Mouse (Mus musculus) c-Kit-positive CD71-negative TER-119-negative erythroid progenitor cells, embryonic 14.5 days (primary cell): ENCODE results near the gene Cox17.
"Not testable (repeated sequence)": the region's sequence is repeated elsewhere in the genome, so short reads cannot be mapped to it uniquely, and the experiment has no call there.

ENCODE experiments used
- DNase-seq: peaks from one replicate; pipeline ENCODE4 v3.0.0-alpha.2; 2013; ENCODE audit warnings: low read depth

Cox17 gene

DNA sequence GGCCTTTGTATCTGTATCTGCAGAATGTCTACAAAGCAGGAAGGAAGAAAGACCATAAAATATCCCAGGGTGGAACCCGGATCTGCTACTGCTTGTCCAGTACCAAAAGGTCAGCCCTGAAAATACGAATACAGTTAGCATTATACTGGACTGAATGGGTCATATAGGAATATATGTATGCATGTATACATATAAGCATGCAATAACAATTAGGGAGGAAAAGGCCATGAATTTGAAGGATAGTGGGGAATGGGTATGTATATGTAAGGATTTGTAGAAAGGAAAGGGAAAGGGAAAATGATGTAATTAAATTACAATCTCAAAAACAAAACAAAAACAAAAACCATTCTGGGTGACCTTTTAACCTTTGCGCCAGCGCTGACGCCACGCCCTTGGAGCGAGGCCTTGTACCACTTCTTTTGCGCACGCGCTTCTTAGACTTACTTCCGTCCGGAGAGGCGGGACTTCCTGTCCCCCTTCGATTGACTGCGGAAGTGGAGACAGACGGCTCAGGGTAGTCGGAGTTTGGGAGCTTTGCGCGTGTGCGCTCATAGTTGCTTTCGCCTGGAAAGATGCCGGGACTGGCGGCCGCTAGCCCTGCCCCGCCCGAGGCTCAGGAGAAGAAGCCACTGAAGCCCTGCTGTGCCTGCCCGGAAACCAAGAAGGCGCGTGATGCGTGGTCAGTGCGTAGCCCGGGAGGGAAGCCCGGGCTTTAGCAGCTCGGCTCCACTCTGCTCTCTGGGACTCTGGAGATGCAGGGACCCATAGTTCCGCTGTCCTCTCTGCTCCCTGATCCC is at the start of gene Cox17, which contains the start of gene Gm21987:
TSS of gene Cox17 (plus strand) at position 463 of the 797 bp plus-strand sequence.
TSS of gene Gm21987 (plus strand) at position 512 of the 797 bp plus-strand sequence.
- DNase-seq, result peak; percentile 82

GRCm38 (mm10) chr16:38298410-38298809 is 48.4 kb upstream of the Cox17 start:
- no peak for DNase-seq

DNA sequence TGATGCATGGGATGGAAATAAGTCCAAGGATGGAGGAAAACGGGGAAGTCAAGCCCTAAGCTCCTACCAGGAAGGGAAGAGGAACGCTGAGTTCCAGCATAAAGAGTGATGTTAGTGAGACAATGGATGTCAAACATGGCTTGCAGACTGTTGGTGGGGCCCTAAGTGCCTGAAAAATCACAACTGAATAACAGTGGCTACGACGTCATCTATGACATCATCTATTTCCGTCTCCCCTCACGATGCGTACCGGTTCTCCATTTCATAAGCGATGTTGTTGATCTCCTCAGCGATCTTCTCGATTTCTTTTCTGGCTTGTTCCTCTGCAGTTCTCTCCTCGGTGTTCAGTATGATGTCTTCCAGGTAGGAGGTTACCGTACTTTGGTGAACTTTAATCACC is 44.4 kb upstream of the Cox17 start:
- DNase-seq, result no peak

DNA sequence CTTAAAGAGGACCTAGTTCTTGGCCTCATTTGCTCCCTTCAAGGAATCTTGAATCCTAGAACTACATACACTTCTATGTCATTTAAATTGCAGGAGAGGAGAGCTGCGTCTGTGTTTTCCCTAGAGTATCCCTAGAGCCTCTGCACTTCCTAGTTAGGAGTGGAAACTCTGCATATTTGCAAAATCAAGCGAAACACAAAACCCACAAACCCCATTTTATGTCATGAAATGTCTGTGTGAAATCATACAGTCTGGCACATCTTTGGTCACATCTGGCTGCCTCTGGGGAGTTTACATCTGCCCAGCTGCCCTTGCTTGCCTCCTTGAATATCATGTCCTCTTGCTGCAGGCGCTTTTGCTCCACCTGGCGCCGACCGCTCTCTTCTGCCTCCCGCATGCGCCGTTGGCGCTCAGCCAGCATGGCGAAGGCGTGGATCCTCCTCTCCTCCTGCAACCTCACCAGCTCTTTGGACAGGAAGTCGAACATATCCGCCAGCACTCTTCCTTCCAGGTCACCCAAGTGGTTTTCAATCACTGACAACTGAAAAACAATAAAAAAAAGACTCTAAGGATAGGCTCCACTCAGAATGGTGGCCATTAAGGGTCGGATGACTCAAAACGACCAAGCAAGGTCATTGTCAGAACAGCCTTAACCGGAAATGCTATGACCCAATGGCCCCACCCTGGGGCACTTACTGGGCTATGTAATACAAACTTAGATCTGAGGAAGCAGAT is 42.2 kb upstream of the Cox17 start:
- no peak for DNase-seq

DNA sequence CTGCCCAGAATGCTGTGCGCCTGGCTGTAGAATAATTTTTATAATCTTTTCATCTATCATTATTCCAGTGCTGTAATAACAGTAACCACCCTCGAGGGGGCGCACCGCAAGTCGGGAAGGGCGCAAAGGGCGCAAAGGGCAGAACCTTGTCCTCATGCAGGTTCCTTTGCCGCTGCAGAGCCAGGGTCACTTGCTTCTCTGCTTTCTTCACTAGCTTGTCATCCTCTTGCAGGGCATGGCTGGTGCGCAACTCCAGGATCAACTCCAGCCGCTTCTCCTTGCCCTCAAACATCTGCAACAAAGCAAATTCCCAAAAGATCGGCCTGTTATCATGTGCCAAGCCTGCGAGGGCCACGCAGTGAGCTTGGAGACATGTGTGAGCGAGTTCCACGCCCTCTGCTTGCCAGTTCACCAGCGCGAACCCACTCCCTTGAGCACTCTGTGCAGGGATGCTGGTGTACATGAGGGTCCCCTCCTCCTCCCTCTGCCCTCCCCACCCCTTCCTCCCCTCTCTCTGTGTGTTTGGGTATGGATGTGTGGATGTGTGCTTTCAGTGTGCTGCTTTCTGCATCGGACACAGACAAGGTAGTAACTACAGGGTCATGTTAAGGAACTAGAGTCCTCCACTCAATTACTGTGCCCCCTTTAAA is 40.1 kb upstream of the Cox17 start:
- DNase-seq, result no peak

- no peak for DNase-seq
These were observed 39.6 kb upstream of the Cox17 start for GRCm38 (mm10) chr16:38307221-38307605.

DNA sequence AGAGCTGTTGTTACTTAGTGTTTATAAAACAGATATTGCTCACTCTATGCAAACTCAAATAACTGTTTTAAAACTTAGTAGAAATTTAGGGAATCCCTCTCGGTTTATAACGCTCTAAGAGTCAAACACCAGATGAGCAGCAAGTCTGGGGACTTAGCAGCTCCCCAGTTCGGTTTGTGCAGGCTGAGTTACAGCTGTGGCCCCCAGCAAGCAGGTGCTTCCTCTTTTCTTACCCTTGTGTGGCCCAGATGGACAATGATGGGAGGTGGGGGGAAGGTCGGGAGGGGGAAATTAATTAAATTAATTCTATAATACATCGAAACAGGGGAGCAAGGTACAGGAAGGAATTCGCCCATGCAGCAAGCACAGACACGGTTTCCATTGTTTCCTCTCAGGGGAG is 39.1 kb upstream of the Cox17 start:
- no peak for DNase-seq

GRCm38 (mm10) chr16:38308195-38308594 is 38.6 kb upstream of the Cox17 start:
- no peak for DNase-seq

GRCm38 (mm10) chr16:38318492-38318891 is 28.3 kb upstream of the Cox17 start:
- DNase-seq, result no peak

DNA sequence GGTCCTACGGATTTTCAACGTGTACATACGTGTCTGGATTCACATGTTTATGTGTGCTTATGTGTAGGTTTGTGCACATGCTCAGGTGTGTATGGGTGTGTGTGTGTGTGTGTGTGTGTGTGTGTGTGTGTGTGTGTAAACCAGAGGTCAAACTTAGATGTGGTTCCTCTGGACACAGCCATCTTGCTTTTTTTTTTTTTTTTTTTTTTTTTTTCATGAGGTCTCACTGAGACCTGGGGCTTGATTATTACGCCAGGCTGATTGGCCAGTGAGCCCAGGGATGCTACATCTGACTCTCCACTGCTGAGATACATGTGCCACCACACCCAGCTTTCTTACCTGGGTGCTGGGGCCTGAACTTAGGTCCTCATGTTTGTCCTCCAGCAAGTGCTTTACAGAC is 27.7 kb upstream of the Cox17 start:
- DNase-seq, result no peak

- peak; percentile 47 for DNase-seq
These were observed 25.3 kb upstream of the Cox17 start for GRCm38 (mm10) chr16:38321452-38321935.

- no peak for DNase-seq
These were observed 22.5 kb upstream of the Cox17 start for GRCm38 (mm10) chr16:38324311-38324710.

DNA sequence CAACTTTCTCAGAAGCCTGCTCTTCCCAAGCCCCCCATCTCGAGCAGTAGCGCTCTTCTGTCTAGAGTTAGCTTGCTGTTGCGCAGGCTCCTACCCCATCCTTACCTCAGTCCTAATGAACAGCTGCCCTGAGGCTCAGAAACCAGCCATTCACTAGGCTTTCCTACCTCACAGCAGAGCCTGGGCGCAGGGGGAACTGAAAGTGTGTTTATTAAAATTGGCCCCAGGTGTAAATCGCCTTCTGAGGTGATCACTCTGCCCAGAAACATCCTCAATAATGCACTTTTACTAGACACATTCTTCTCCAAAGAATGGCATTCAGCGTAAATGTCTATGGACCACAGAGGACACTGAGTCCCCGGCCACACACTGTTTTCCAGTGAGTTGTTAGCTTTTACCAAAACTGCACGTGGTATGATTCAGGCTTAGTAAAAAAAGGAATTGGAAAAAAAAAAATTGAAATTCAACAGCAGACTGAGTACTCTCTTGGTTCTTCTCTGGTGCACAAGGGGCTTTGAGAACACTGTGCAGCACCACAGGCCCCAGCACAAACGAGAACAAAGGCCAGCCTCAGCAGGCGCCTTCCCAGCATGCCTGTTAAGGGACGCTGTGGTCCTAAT is 19.9 kb upstream of the Cox17 start:
- no peak for DNase-seq

GRCm38 (mm10) chr16:38329340-38329739 is 17.5 kb upstream of the Cox17 start:
- no peak for DNase-seq

- DNase-seq, result no peak
These were observed 12.4 kb upstream of the Cox17 start for GRCm38 (mm10) chr16:38334431-38334830.

DNA sequence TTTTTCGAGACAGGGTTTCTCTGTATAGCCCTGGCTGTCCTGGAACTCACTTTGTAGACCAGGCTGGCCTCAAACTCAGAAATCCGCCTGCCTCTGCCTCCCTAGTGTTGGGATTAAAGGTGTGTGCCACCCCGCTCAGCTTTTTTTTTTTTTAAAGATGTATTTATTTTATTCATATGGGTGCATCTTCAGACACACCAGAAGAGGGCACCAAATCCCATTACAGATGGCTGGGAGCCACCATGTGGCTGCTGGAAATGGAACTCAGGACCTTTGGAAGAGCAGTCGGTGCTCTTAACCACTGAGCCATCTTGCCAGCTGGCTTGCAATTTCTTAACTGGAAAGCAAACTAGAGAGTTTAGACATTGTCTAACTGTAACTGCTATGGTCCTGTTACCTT is 8.7 kb upstream of the Cox17 start:
- DNase-seq, result not testable (repeated sequence)

GRCm38 (mm10) chr16:38341396-38342324 is 5.1 kb upstream of the Cox17 start, which contains the start of gene Maats1:
Maats1 (minus strand) TSS chr16:38342143.
- peak; percentile 64 for DNase-seq

DNA sequence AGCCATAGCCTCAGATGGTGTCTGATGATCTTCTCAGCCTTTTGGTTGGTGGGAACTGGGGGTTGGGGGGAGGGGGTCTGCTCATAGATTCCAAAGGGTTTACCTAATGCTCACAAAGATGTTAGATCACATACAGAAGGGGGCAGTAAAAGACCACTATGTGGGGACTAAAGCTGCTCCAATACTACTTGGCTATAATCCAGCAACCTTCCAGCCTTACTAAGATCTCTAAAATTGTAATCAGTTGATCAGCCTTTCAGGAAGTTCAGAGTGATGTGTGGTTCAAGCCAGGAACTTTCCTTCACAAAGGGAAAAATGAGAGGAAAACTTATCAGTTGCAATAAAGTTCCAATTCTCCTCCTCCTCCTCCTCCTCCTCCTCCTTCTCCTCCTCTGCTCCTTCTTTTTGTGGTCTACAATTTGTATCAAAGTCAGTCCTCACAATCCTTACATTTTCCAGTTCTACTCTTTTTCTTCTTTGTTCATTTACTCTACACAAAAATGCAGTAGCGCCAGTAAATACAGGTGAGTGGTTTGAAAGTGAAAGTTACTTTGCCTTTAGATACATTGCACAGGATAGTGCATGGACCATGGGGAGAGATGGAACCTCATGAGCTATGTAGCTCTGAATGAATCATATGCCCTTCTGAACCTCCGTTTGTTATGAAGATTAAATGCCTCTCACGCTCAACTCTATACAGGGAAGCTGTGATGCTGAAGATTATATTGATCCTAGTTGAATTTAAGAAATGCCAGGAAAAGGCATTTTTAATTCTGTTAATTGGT is 1.7 kb upstream of the Cox17 start:
- DNase-seq, result peak; percentile 38

GRCm38 (mm10) chr16:38347588-38347987 is 797 bp downstream of the Cox17 start:
- no peak for DNase-seq

GRCm38 (mm10) chr16:38348217-38348761 is 1.5 kb downstream of the Cox17 start:
- no peak for DNase-seq
